In genomic region chr17:35124261-35124896, GRCm38 (mm10) we compare ENCODE assay signal across 18 mouse cellular contexts. TPM values are rescaled to one million over a fixed set of nuclear protein-coding genes. Genes with fewer than 3 reads are reported as not detected.
"Had no signal": no experiment of that assay in that cellular context is flagged by ENCODE, and none has a peak within 500 bp of the region (broad histone marks: within the 10 kb centered on the region; RNA-seq: fewer than 3 reads in every experiment).

No protein-coding gene starts in this region.

RNA-seq across cellular contexts. Expression of gene Apom, which starts 7.5 kb away (rescaled TPM):
- total RNA-seq: gastrocnemius, adult 2 months; gastrocnemius, postnatal 10 days; gastrocnemius, postnatal 25 days; granulocyte monocyte progenitor cell, adult 5-6 weeks; heart, adult 18-20 months; heart, postnatal 10 days; heart, postnatal 25 days; heart, postnatal 4 days; layer of hippocampus, postnatal 10 days; layer of hippocampus, postnatal 25 days; left cerebral cortex, adult 2 months; left cerebral cortex, postnatal 14 days; left cerebral cortex, postnatal 36 days had no signal
- polyA plus RNA-seq: hindbrain, embryonic 12.5 days; hindbrain, embryonic 16.5 days; inflammation-experienced regulatory T-cells, adult 6 months; limb, embryonic 13.5 days had no signal

RNA-seq across cellular contexts. Expression of gene Ly6g5b, which starts 9.2 kb away (rescaled TPM):
- total RNA-seq: gastrocnemius, postnatal 25 days; granulocyte monocyte progenitor cell, adult 5-6 weeks; heart, adult 18-20 months; heart, adult 8-10 months had no signal
